Comparison of ENCODE assay signal across 7 mouse cellular contexts in genomic region chr13:108127130-108127529, GRCm38 (mm10). TPM values are rescaled to one million over a fixed set of nuclear protein-coding genes. Genes with fewer than 3 reads are reported as not detected.
A peak's percentile ranks its signal among the peaks of the same experiment; 100 is the strongest.
DNase-seq lines count a peak whose midpoint lies in the region; ATAC-seq and TF ChIP-seq lines count a peak whose summit lies in the region.

No protein-coding gene starts in this region.

- 12% methylated on average over 1 of the region's 1 CpGs for WGBS in kidney, adult 2 months
- 7% methylated on average over 1 of the region's 1 CpGs for WGBS in kidney, embryonic 15.5 days

- H3K27me3 ChIP-seq in kidney, adult 2 months (replicated peaks; ENCODE audit: control insufficient read depth, insufficient read depth, low read length) = no peaks in the 10 kb centered on the region
- H3K27me3 ChIP-seq in kidney, embryonic 15.5 days = no peaks in the 10 kb centered on the region

- no peaks in the 10 kb centered on the region; the same call in 1 of the 2 replicates for H3K4me1 ChIP-seq in kidney, adult 2 months (ENCODE audit: control insufficient read depth, insufficient read depth, low read length)
- peaks cover 9% of the 10 kb centered on the region for H3K4me1 ChIP-seq in kidney, embryonic 15.5 days

- H3K36me3 ChIP-seq in kidney, adult 2 months (ENCODE audit: control insufficient read depth, insufficient read depth, low read length) = no peaks in the 10 kb centered on the region
- H3K36me3 ChIP-seq in kidney, embryonic 15.5 days = no peaks in the 10 kb centered on the region

- peak; percentile 63 for TF ChIP-seq CTCF in kidney, adult 2 months (conservative IDR thresholded peaks at IDR 0.05; ENCODE audit: insufficient read depth, insufficient read length, low read depth, low read length)

- DNase-seq in kidney, adult 2 months = peak; percentile 49
- peak; percentile 10 for DNase-seq in MEL-GATA-1-ER (ENCODE audit: extremely low read depth, low read depth)
- DNase-seq in embryo, embryonic 11.5 days (ENCODE audit: low read depth, low spot score) = peak; percentile 13
- DNase-seq in lung, postnatal 25 days (ENCODE audit: low spot score) = peak; percentile 23
- DNase-seq in frontal cortex, postnatal 10 days (ENCODE audit: low spot score in 2 of 2) = no peak

- no peak for ATAC-seq in kidney, embryonic 15.5 days (replicated peaks; ENCODE audit: low FRiP score)
- ATAC-seq in CD4-positive, CD25-positive, alpha-beta regulatory T cell, adult 4 months = peak; percentile 73

- no peak overlapping the region for H3K9ac ChIP-seq in kidney, embryonic 15.5 days

- no peaks in the 10 kb centered on the region for H3K9me3 ChIP-seq in kidney, embryonic 15.5 days (replicated peaks)

- no peak overlapping the region for H3K4me3 ChIP-seq in kidney, adult 2 months (ENCODE audit: insufficient read depth, low read depth, low read length)
- no peak overlapping the region for H3K4me3 ChIP-seq in kidney, embryonic 15.5 days (replicated peaks)

- no peak for TF ChIP-seq POLR2A in kidney, adult 2 months (IDR thresholded peaks at IDR 0.05; ENCODE audit: low read depth, low read length)

- no peak overlapping the region for H3K4me2 ChIP-seq in kidney, embryonic 15.5 days

- no peak overlapping the region for H3K27ac ChIP-seq in kidney, adult 2 months (ENCODE audit: insufficient read depth, low read depth, low read length)
- H3K27ac ChIP-seq in kidney, embryonic 15.5 days = no peak overlapping the region

RNA-seq across cellular contexts. Expression of gene Ndufaf2, which starts 31.3 kb away (rescaled TPM):
- polyA plus RNA-seq in kidney, adult 2 months (2012; rRNA removed) = 8.6 and 17.6 TPM in 2 replicates
- 75.6 and 76.7 TPM in 2 replicates for polyA plus RNA-seq in kidney, embryonic 15.5 days (2015; fragmentation: Nextera tagmentation; extraction: Ambion mirVana)
- 10 to 100 TPM; 39.7 to 40.4 TPM for polyA plus RNA-seq in CD4-positive, CD25-positive, alpha-beta regulatory T cell, adult 4 months (2017; shearing (Covaris generic))

RNA-seq across cellular contexts. Expression of gene Ercc8, which starts 31.4 kb away (rescaled TPM):
- polyA plus RNA-seq in kidney, adult 2 months (2012; rRNA removed) = 6.4 TPM in 2 replicates
- polyA plus RNA-seq in kidney, embryonic 15.5 days (2015; fragmentation: Nextera tagmentation; extraction: Ambion mirVana) = 15.5 and 16.7 TPM in 2 replicates
- polyA plus RNA-seq in CD4-positive, CD25-positive, alpha-beta regulatory T cell, adult 4 months (2017; shearing (Covaris generic)) = 10 to 100 TPM; 11.0 to 13.6 TPM

Comparison
In these comparisons a context has a peak if more than half of its experiments do, and no peak if none do; other contexts are left out.
1. DNase-seq: peak in kidney, adult 2 months (single experiment), MEL-GATA-1-ER (single experiment), embryo, embryonic 11.5 days (single experiment) and lung, postnatal 25 days (single experiment); none in frontal cortex, postnatal 10 days (0 of 2).